Mouse (Mus musculus): Measurements from ENCODE around the gene Plscr3. TPM values are rescaled to one million over a fixed set of nuclear protein-coding genes. Genes with fewer than 3 reads are reported as not detected.

Plscr3 gene
- polyA plus RNA-seq, 1 experiment from 2014 or later = 90.0 TPM

- DNase-seq (ENCODE audit: low spot score) (no peak), ATAC-seq (replicated peaks; ENCODE audit: insufficient number of reproducible peaks, low FRiP score, low TSS enrichment, low read depth) (no peak)
- Histone ChIP-seq H3K4me3 (ENCODE audit: low read depth, low read length) (no peak overlapping the region), H3K4me1 (ENCODE audit: control insufficient read depth, insufficient read depth, low read length) (peaks cover 3% of the 10 kb centered on the region; the same call in 1 of the 2 replicates), H3K27ac (replicated peaks; ENCODE audit: low read depth, low read length) (no peak overlapping the region), H3K9me3 (replicated peaks; ENCODE audit: control insufficient read depth, low read length) (no peaks in the 10 kb centered on the region), H3K4me2 (ENCODE audit: low read depth, low read length) (no peak overlapping the region), H3K9ac (replicated peaks; ENCODE audit: low read length) (no peak overlapping the region), H3K36me3 (replicated peaks; ENCODE audit: control insufficient read depth, insufficient read depth, low read depth, low read length) (no peaks in the 10 kb centered on the region), H3K27me3 (ENCODE audit: control insufficient read depth, insufficient read depth, low read length) (no peaks in the 10 kb centered on the region)
- WGBS = 91% methylated on average over 4 of the region's 4 CpGs
Measured at GRCm38 (mm10) chr11:69872451-69872850, 26.3 kb downstream of the Plscr3 start.

- H3K9me3 ChIP-seq (replicated peaks; ENCODE audit: control insufficient read depth, low read length) = no peaks in the 10 kb centered on the region
- H3K4me1 ChIP-seq (ENCODE audit: control insufficient read depth, insufficient read depth, low read length) = peaks cover 3% of the 10 kb centered on the region; the same call in 1 of the 2 replicates
- no peak overlapping the region; the same call in 1 of the 2 replicates for H3K9ac ChIP-seq (replicated peaks; ENCODE audit: low read length)
- no peak overlapping the region for H3K4me3 ChIP-seq (ENCODE audit: low read depth, low read length)
- H3K27ac ChIP-seq (replicated peaks; ENCODE audit: low read depth, low read length) = no peak overlapping the region; the same call in 1 of the 2 replicates
- DNase-seq (ENCODE audit: low spot score) (no peak), ATAC-seq (replicated peaks; ENCODE audit: insufficient number of reproducible peaks, low FRiP score, low TSS enrichment, low read depth) (no peak)
- WGBS = 55% methylated on average over 7 of the region's 7 CpGs
- H3K4me2 ChIP-seq (ENCODE audit: low read depth, low read length) = no peak overlapping the region
- H3K36me3 ChIP-seq (replicated peaks; ENCODE audit: control insufficient read depth, insufficient read depth, low read depth, low read length) = no peaks in the 10 kb centered on the region
- H3K27me3 ChIP-seq (ENCODE audit: control insufficient read depth, insufficient read depth, low read length) = no peaks in the 10 kb centered on the region
Measured at GRCm38 (mm10) chr11:69876186-69876585, 30.0 kb downstream of the Plscr3 start.

- Histone ChIP-seq H3K27me3 (ENCODE audit: control insufficient read depth, insufficient read depth, low read length) (no peaks in the 10 kb centered on the region), H3K9ac (replicated peaks; ENCODE audit: low read length) (no peak overlapping the region; the same call in 1 of the 2 replicates), H3K27ac (replicated peaks; ENCODE audit: low read depth, low read length) (no peak overlapping the region), H3K4me2 (ENCODE audit: low read depth, low read length) (peak overlapping the region; percentile 25; the same call in 1 of the 2 replicates), H3K9me3 (replicated peaks; ENCODE audit: control insufficient read depth, low read length) (no peaks in the 10 kb centered on the region), H3K4me1 (ENCODE audit: control insufficient read depth, insufficient read depth, low read length) (peaks cover 5% of the 10 kb centered on the region; the same call in 1 of the 2 replicates), H3K4me3 (ENCODE audit: low read depth, low read length) (0 out of 2 replicates have a peak overlapping the region, but pooled peaks have one; percentile 3), H3K36me3 (replicated peaks; ENCODE audit: control insufficient read depth, insufficient read depth, low read depth, low read length) (no peaks in the 10 kb centered on the region)
- peak; percentile 89 for DNase-seq (ENCODE audit: low spot score)
- WGBS = under 1% methylated on average over 12 of the region's 12 CpGs
- ATAC-seq (replicated peaks; ENCODE audit: insufficient number of reproducible peaks, low FRiP score, low TSS enrichment, low read depth) = peak; percentile 49; the same call in 1 of the 2 replicates
Measured at GRCm38 (mm10) chr11:69876867-69877266, 30.7 kb downstream of the Plscr3 start.

- H3K9ac ChIP-seq (replicated peaks; ENCODE audit: low read length) = no peak within 1 kb of the TSS; the same call in 1 of the 2 replicates
- no peaks in the 10 kb centered on the region for H3K27me3 ChIP-seq (ENCODE audit: control insufficient read depth, insufficient read depth, low read length)
- H3K4me2 ChIP-seq (ENCODE audit: low read depth, low read length) = peak within 1 kb of the TSS; percentile 25; the same call in 1 of the 2 replicates
- no peak for ATAC-seq (replicated peaks; ENCODE audit: insufficient number of reproducible peaks, low FRiP score, low TSS enrichment, low read depth)
- 92% methylated on average over 11 of the region's 11 CpGs for WGBS
- H3K9me3 ChIP-seq (replicated peaks; ENCODE audit: control insufficient read depth, low read length) = no peaks in the 10 kb centered on the region
- DNase-seq (ENCODE audit: low spot score) = no peak
- 0 out of 2 replicates have a peak within 1 kb of the TSS, but pooled peaks have one; percentile 3 for H3K4me3 ChIP-seq (ENCODE audit: low read depth, low read length)
- H3K4me1 ChIP-seq (ENCODE audit: control insufficient read depth, insufficient read depth, low read length) = peaks cover 5% of the 10 kb centered on the region; the same call in 1 of the 2 replicates
- H3K36me3 ChIP-seq (replicated peaks; ENCODE audit: control insufficient read depth, insufficient read depth, low read depth, low read length) = no peaks in the 10 kb centered on the region
- H3K27ac ChIP-seq (replicated peaks; ENCODE audit: low read depth, low read length) = no peak within 1 kb of the TSS
Measured at GRCm38 (mm10) chr11:69877878-69878277, 31.7 kb downstream of the Plscr3 start, which contains the start of gene Tmem95. Gene Tmem95 (minus strand): TSS chr11:69878018.

DNA sequence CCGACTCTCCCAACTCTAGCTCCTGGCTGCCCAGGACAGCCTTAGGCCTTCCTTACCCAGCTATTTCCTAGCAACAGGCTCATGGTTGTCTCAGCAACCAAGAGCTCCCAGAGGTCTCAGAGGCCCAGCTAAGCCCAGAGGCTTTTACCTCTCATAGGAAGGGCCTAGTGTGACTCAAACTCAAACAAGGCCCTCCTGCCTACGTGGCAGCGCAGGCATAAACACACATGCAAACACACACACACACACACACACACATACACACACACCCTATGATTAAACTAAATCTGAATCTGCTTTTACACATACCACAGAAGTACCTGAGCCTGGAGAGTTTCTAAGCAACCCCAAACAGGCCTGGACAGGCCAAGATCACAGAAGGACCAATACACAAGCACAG, 32.2 kb downstream of the Plscr3 start:
- no peak for ATAC-seq (replicated peaks; ENCODE audit: insufficient number of reproducible peaks, low FRiP score, low TSS enrichment, low read depth)
- Histone ChIP-seq H3K9me3 (replicated peaks; ENCODE audit: control insufficient read depth, low read length) (no peaks in the 10 kb centered on the region), H3K36me3 (replicated peaks; ENCODE audit: control insufficient read depth, insufficient read depth, low read depth, low read length) (no peaks in the 10 kb centered on the region), H3K27ac (replicated peaks; ENCODE audit: low read depth, low read length) (no peak overlapping the region), H3K27me3 (ENCODE audit: control insufficient read depth, insufficient read depth, low read length) (no peaks in the 10 kb centered on the region), H3K4me1 (ENCODE audit: control insufficient read depth, insufficient read depth, low read length) (peaks cover 5% of the 10 kb centered on the region; the same call in 1 of the 2 replicates), H3K4me3 (ENCODE audit: low read depth, low read length) (no peak overlapping the region), H3K4me2 (ENCODE audit: low read depth, low read length) (no peak overlapping the region), H3K9ac (replicated peaks; ENCODE audit: low read length) (no peak overlapping the region)
- 89% methylated on average over 3 of the region's 3 CpGs for WGBS
- no peak for DNase-seq (ENCODE audit: low spot score)

- WGBS = 84% methylated on average over 6 of the region's 6 CpGs
Measured at GRCm38 (mm10) chr11:69878952-69879351, 32.8 kb downstream of the Plscr3 start.

DNA sequence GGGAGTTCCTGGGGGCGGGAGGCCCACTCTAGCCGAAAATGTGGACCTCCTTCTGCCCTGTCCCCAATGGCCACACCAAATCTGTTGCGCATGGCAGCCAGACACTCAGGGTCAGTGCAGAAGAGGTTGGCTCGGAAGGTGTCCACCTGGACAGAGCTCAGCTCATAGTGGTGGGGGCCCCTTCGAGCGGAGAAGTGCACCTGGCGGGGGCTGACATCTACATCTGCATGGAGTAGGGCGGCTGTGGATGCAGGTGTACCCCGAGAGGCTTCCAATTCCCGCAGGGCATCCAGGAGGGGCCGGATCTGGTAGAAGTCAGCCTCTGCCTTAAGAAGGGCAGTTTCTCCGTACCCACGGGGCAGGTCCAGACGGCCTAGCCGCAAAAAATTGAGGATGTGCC, 33.5 kb downstream of the Plscr3 start:
- Histone ChIP-seq H3K4me2 (ENCODE audit: low read depth, low read length) (peak overlapping the region; percentile 69), H3K9ac (replicated peaks; ENCODE audit: low read length) (peak overlapping the region; percentile 64), H3K36me3 (replicated peaks; ENCODE audit: control insufficient read depth, insufficient read depth, low read depth, low read length) (no peaks in the 10 kb centered on the region), H3K4me1 (ENCODE audit: control insufficient read depth, insufficient read depth, low read length) (peaks cover 5% of the 10 kb centered on the region; the same call in 1 of the 2 replicates), H3K27ac (replicated peaks; ENCODE audit: low read depth, low read length) (no peak overlapping the region), H3K9me3 (replicated peaks; ENCODE audit: control insufficient read depth, low read length) (no peaks in the 10 kb centered on the region), H3K27me3 (ENCODE audit: control insufficient read depth, insufficient read depth, low read length) (no peaks in the 10 kb centered on the region), H3K4me3 (ENCODE audit: low read depth, low read length) (peak overlapping the region; percentile 45)
- DNase-seq (ENCODE audit: low spot score) = no peak
- no peak for ATAC-seq (replicated peaks; ENCODE audit: insufficient number of reproducible peaks, low FRiP score, low TSS enrichment, low read depth)
- 48% methylated on average over 15 of the region's 15 CpGs for WGBS

More at GRCm38 (mm10) chr11:69878952-69879351, 32.8 kb downstream of the Plscr3 start:
- H3K9ac ChIP-seq (replicated peaks; ENCODE audit: low read length) = no peak overlapping the region
- H3K9me3 ChIP-seq (replicated peaks; ENCODE audit: control insufficient read depth, low read length) = no peaks in the 10 kb centered on the region
- H3K4me1 ChIP-seq (ENCODE audit: control insufficient read depth, insufficient read depth, low read length) = peaks cover 5% of the 10 kb centered on the region; the same call in 1 of the 2 replicates
- H3K36me3 ChIP-seq (replicated peaks; ENCODE audit: control insufficient read depth, insufficient read depth, low read depth, low read length) = no peaks in the 10 kb centered on the region
- DNase-seq (ENCODE audit: low spot score) (no peak), ATAC-seq (replicated peaks; ENCODE audit: insufficient number of reproducible peaks, low FRiP score, low TSS enrichment, low read depth) (no peak)
- no peak overlapping the region for H3K4me3 ChIP-seq (ENCODE audit: low read depth, low read length)
- H3K27me3 ChIP-seq (ENCODE audit: control insufficient read depth, insufficient read depth, low read length) = no peaks in the 10 kb centered on the region
- no peak overlapping the region for H3K27ac ChIP-seq (replicated peaks; ENCODE audit: low read depth, low read length)
- H3K4me2 ChIP-seq (ENCODE audit: low read depth, low read length) = no peak overlapping the region

DNA sequence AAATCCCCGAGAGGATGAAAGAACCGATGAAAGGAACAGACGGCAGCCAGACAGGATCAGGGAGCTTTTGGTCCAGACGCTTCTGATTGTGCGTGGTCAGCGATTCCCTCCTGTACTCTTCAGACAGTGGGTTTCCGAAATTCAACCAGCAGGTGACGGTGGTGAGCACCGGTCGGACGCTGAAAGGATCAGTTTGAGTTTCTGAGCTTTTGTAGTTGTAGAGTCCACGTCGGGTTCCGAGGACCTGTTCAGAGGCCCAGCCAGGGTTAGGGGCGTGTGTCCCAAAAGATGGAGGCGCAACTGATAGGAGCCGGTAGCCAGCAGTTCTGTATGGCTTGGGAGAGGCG, 34.3 kb downstream of the Plscr3 start:
- WGBS = under 1% methylated on average over 18 of the region's 18 CpGs
- H3K4me1 ChIP-seq (ENCODE audit: control insufficient read depth, insufficient read depth, low read length) = peaks cover 5% of the 10 kb centered on the region; the same call in 1 of the 2 replicates
- peak; percentile 87 for DNase-seq (ENCODE audit: low spot score)

More for the DNA sequence above, 34.3 kb downstream of the Plscr3 start:
- no peak; the same call in 1 of the 2 replicates for ATAC-seq (replicated peaks; ENCODE audit: insufficient number of reproducible peaks, low FRiP score, low TSS enrichment, low read depth)
- peak overlapping the region; percentile 69 for H3K4me2 ChIP-seq (ENCODE audit: low read depth, low read length)
- peak overlapping the region; percentile 64 for H3K9ac ChIP-seq (replicated peaks; ENCODE audit: low read length)
- no peaks in the 10 kb centered on the region for H3K9me3 ChIP-seq (replicated peaks; ENCODE audit: control insufficient read depth, low read length)
- H3K27ac ChIP-seq (replicated peaks; ENCODE audit: low read depth, low read length) = peak overlapping the region; percentile 69
- no peaks in the 10 kb centered on the region for H3K27me3 ChIP-seq (ENCODE audit: control insufficient read depth, insufficient read depth, low read length)
- H3K36me3 ChIP-seq (replicated peaks; ENCODE audit: control insufficient read depth, insufficient read depth, low read depth, low read length) = no peaks in the 10 kb centered on the region
- peak overlapping the region; percentile 45 for H3K4me3 ChIP-seq (ENCODE audit: low read depth, low read length)

Measured in embryonic facial prominence, embryonic 11.5 days (tissue).